Mouse (Mus musculus) forebrain, embryonic 13.5 days (tissue): ENCODE measurements around the gene Polr2j. TPM values are rescaled to one million over a fixed set of nuclear protein-coding genes. Genes with fewer than 3 reads are reported as not detected.

Source experiments
- ATAC-seq: fragments of 200-750 bp; cut with Nextera tagmentation; 2 replicates; pipeline ENCODE4 v1.8.0; 2017
- H3K27ac ChIP-seq: fragments of 300-500 bp; sonication (generic); 2 replicates; pipeline ENCODE4 v1.5.1; 2015; ENCODE audit warnings: inconsistent platforms, mild to moderate bottlenecking, moderate library complexity
- H3K27me3 ChIP-seq: fragments of 300-500 bp; sonication (generic); 2 replicates; pipeline ENCODE4 v1.6.1; 2015; ENCODE audit warnings: mild to moderate bottlenecking, inconsistent platforms
- H3K36me3 ChIP-seq: fragments of 300-500 bp; sonication (generic); 2 replicates; pipeline ENCODE4 v1.6.1; 2015; ENCODE audit warnings: mild to moderate bottlenecking, inconsistent platforms; ENCODE audit not compliant: poor library complexity, severe bottlenecking
- H3K4me1 ChIP-seq: fragments of 300-500 bp; sonication (generic); 2 replicates; pipeline ENCODE4 v1.6.1; 2015; ENCODE audit warnings: inconsistent platforms
- H3K4me2 ChIP-seq: fragments of 300-500 bp; sonication (generic); 2 replicates; pipeline ENCODE4 v1.6.1; 2015; ENCODE audit warnings: inconsistent platforms, mild to moderate bottlenecking, moderate library complexity
- H3K4me3 ChIP-seq: fragments of 300-500 bp; sonication (generic); 2 replicates; pipeline ENCODE4 v1.5.1; 2015; ENCODE audit warnings: mild to moderate bottlenecking, inconsistent platforms
- H3K9ac ChIP-seq: fragments of 300-500 bp; sonication (generic); 2 replicates; pipeline ENCODE4 v1.6.1; 2015; ENCODE audit warnings: mild to moderate bottlenecking, inconsistent platforms
- H3K9me3 ChIP-seq: fragments of 300-500 bp; sonication (generic); replicated peaks from 2 replicates; pipeline ENCODE4 v1.6.1; 2016; ENCODE audit warnings: inconsistent platforms
- WGBS: fragments of 180-500 bp; shearing (Covaris S2); methylation state at CpG from one replicate; pipeline ENCODE4 v1.1.7; 2015; 5-methylcytosine and 5-hydroxymethylcytosine counted together
- microRNA-seq: library from miRNA; unstranded; fragments of <30 nt; microRNA quantifications from one replicate; pipeline ENCODE4, GENCODE M21; 2016
- polyA plus RNA-seq: library from polyadenylated mRNA; unstranded; fragments of >200 nt; fragmentation: Nextera tagmentation; extraction: Ambion mirVana; gene quantifications from 2 replicates; pipeline ENCODE4 v1.2.1, GENCODE M21; 2015

Gene Polr2j
- polyA plus RNA-seq, 1 experiment from 2014 or later: 287 TPM

DNA sequence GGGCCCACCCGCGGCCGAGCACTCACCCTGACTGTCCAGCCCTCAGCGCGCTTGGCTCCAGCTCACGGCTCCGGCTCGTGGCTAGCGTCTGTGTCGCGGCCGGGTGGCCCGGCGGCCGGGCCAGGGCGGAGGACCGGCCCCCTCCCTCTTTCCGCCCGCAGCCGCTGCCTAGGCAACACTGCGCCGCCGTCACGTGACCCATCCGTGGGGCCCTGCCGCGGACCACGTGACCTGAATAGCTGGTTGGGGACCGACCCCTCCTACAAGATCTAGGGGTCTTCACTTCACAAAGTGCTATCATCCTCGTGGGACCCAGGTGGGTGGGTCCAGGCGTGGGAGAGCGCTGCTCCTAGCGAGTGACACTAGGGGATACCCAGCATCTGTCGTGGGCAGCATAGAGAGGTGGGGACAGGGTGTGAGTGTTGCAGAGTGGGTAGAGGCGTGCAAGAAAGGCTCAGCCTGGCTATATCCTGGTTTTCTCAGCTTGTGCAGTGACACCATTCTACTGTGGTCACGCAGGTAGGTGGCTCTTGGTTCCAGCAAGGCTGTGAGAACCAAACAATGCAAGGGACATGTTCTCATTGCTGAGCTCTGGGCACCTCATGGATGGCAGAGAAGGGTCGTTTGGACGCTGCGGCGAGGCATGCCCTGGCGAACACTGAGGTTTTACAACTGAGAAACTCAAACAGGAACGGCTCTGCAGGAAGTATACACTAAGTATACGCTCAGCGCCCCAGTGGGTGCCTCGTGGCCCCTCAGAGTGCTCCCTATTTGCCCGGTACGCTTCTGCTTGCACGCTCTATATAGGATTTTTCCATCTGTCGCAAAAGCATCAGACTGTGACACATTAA, 54.3 kb downstream of the Polr2j start, which contains the start of gene Orai2:
Orai2 (minus strand) TSS at position 202 of the 851 bp plus-strand sequence.
- peak within 1 kb of the TSS; percentile 86 for H3K4me2 ChIP-seq
- peak; percentile 92 for ATAC-seq
- peak within 1 kb of the TSS; percentile 79 for H3K9ac ChIP-seq
- WGBS: 5% methylated on average over 49 of the region's 49 CpGs
- peak within 1 kb of the TSS; percentile 51 for H3K27ac ChIP-seq
- H3K36me3 ChIP-seq: peaks cover 12% of the 10 kb centered on the region; the same call in 1 of the 2 replicates
- peaks cover 7% of the 10 kb centered on the region; the same call in 1 of the 2 replicates for H3K9me3 ChIP-seq
- H3K4me1 ChIP-seq: peaks cover 28% of the 10 kb centered on the region
- peak within 1 kb of the TSS; percentile 60 for H3K4me3 ChIP-seq
- H3K27me3 ChIP-seq: 0 out of 2 replicates have a peak, but pooled peaks cover 8% of the 10 kb centered on the region

DNA sequence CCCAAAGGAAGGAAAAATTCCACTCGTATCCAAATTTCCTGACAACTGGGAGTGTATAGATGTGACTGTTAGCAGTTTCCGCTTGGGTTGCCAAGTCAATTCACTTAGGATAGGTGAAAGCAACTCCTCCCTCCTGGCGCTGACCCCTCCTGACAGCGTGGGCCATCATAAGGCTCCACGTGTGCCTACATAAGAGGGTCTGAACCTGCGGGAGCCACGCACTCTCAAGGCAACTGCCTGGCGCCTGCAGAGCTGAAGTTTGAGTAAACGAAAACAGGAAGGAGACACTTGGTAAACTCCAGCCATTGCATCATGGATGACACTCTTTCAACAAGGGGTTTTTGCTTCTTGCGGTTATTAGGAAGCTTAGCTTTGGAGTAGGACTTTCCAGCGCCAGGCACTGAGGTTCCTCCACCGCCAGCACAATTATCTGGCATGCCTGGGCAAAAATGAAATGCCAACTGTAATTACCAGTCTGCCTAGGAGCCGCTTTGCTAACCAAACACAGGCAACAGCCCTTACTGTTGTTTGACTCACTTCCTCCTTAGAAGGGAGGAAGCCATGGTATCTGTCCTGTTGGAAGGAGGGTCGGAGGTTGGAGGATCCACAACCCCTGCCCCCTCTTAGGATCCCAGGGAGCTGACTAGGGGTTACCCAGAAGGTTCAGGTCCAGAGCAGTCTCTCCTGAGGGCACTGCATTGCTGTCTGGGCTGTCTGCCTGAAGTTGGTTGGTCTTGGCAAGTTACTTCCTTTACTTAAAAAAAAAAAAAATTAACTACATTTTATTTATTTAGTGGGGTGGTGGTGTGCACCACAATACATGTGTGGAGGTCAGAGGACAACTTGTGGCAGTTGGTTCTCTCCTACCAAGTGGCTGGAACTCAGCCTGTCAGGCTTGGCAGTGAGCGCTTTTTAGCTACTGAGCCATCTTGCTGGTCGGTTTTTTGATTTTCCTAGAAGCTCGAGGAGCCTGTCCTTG, 55.2 kb downstream of the Polr2j start:
- Histone ChIP-seq H3K27ac (no peak overlapping the region), H3K4me3 (peak overlapping the region; percentile 60), H3K27me3 (0 out of 2 replicates have a peak, but pooled peaks cover 8% of the 10 kb centered on the region), H3K36me3 (peaks cover 12% of the 10 kb centered on the region; the same call in 1 of the 2 replicates), H3K4me2 (peak overlapping the region; percentile 86), H3K4me1 (peaks cover 28% of the 10 kb centered on the region), H3K9me3 (peaks cover 7% of the 10 kb centered on the region; the same call in 1 of the 2 replicates), H3K9ac (peak overlapping the region; percentile 79; the same call in 1 of the 2 replicates)
- no peak for ATAC-seq
- WGBS: 40% methylated on average over 17 of the region's 17 CpGs

Small RNA genes lying within 50 kb of the gene (microRNA-seq; reads per million reads assigned to microRNA genes)
- not detected for gene Mir7035

Other genes with a start within 250 kb of the Polr2j start
- gene Hspb1, start 228.7 kb upstream of the Polr2j start, polyA plus RNA-seq: 3.9 and 4.3 TPM in 2 replicates
- gene Ywhag, start 182.0 kb upstream of the Polr2j start, polyA plus RNA-seq: 424 and 485 TPM in 2 replicates
- gene Ssc4d, start 142.1 kb upstream of the Polr2j start, polyA plus RNA-seq: 0.48 TPM in 2 replicates
- gene Zp3, start 136.5 kb upstream of the Polr2j start, polyA plus RNA-seq: not detected in 2 replicates
- gene Dtx2, start 121.8 kb upstream of the Polr2j start, polyA plus RNA-seq: 25.5 and 27.2 TPM in 2 replicates
- gene Upk3b, start 78.1 kb upstream of the Polr2j start, polyA plus RNA-seq: not detected in 2 replicates
- not detected in 2 replicates for gene Upk3bl, start 62.1 kb upstream of the Polr2j start, polyA plus RNA-seq
- gene Rasa4, start 32.7 kb upstream of the Polr2j start, polyA plus RNA-seq: 5.1 and 7.8 TPM in 2 replicates
- gene Lrwd1, start 19.4 kb downstream of the Polr2j start, polyA plus RNA-seq: 43.2 and 45.2 TPM in 2 replicates
- 18.4 and 22.8 TPM in 2 replicates for gene Alkbh4, start 19.5 kb downstream of the Polr2j start, polyA plus RNA-seq
- gene Orai2, start 54.1 kb downstream of the Polr2j start, polyA plus RNA-seq: 17.4 and 21.9 TPM in 2 replicates
- 64.2 and 74.0 TPM in 2 replicates for gene Prkrip1, start 82.3 kb downstream of the Polr2j start, polyA plus RNA-seq
- gene Sh2b2, start 129.9 kb downstream of the Polr2j start, polyA plus RNA-seq: 17.4 and 19.9 TPM in 2 replicates